Mouse (Mus musculus) E14TG2a.4 (cell line): ENCODE measurements around the gene Ophn1.

ENCODE experiments used
- H3K27me3 ChIP-seq: 2 replicates; pipeline ENCODE4 v1.6.1; 2014; ENCODE audit warnings: low read length, control low read depth; ENCODE audit not compliant: insufficient read depth
- H3K36me3 ChIP-seq: 2 replicates; pipeline ENCODE4 v1.6.1; 2014; ENCODE audit warnings: low read length, control low read depth; ENCODE audit not compliant: insufficient read depth
- H3K4me1 ChIP-seq: replicated peaks from 2 replicates; pipeline ENCODE4 v1.6.1; 2014; ENCODE audit warnings: low read depth, low read length, control low read depth
- H3K4me3 ChIP-seq: replicated peaks from 2 replicates; pipeline ENCODE4 v1.5.1; 2014; ENCODE audit warnings: mild to moderate bottlenecking, low read length
- H3K9me3 ChIP-seq: 2 replicates; pipeline ENCODE4 v1.6.1; 2014; ENCODE audit warnings: low read length, control low read depth
- CTCF ChIP-seq: conservative IDR thresholded peaks from 2 replicates; pipeline ENCODE4 v1.5.1; 2014; ENCODE audit warnings: low read length
- NANOG ChIP-seq: IDR thresholded peaks from 2 replicates; pipeline ENCODE4 v1.6.1; 2014; ENCODE audit warnings: borderline replicate concordance, low read length, mixed read lengths
- POU5F1 ChIP-seq: IDR thresholded peaks from 2 replicates; pipeline ENCODE4 v1.6.1; 2014; ENCODE audit warnings: low read length, borderline replicate concordance

Ophn1 gene

GRCm38 (mm10) chrX:98751279-98751817, 139.5 kb downstream of the Ophn1 start:
- Histone ChIP-seq H3K9me3 (no peaks in the 10 kb centered on the region), H3K4me3 (no peak overlapping the region), H3K4me1 (no peaks in the 10 kb centered on the region), H3K27me3 (no peaks in the 10 kb centered on the region), H3K36me3 (no peaks in the 10 kb centered on the region)
- TF ChIP-seq POU5F1 (no peak), NANOG (no peak), CTCF (no peak)

GRCm38 (mm10) chrX:98736758-98737157, 154.1 kb downstream of the Ophn1 start:
- Histone ChIP-seq H3K4me1 (no peaks in the 10 kb centered on the region), H3K36me3 (no peaks in the 10 kb centered on the region), H3K27me3 (no peaks in the 10 kb centered on the region), H3K4me3 (no peak overlapping the region), H3K9me3 (peaks cover 16% of the 10 kb centered on the region; the same call in 1 of the 2 replicates)
- TF ChIP-seq CTCF (no peak), NANOG (no peak), POU5F1 (no peak)

- H3K9me3 ChIP-seq: no peaks in the 10 kb centered on the region
- H3K4me1 ChIP-seq: no peaks in the 10 kb centered on the region
- H3K27me3 ChIP-seq: no peaks in the 10 kb centered on the region
- TF ChIP-seq POU5F1: no peak
- no peak for TF ChIP-seq NANOG
- no peak for TF ChIP-seq CTCF
- H3K36me3 ChIP-seq: no peaks in the 10 kb centered on the region
- no peak overlapping the region for H3K4me3 ChIP-seq
Measured at GRCm38 (mm10) chrX:98722991-98723390, 167.8 kb downstream of the Ophn1 start.

DNA sequence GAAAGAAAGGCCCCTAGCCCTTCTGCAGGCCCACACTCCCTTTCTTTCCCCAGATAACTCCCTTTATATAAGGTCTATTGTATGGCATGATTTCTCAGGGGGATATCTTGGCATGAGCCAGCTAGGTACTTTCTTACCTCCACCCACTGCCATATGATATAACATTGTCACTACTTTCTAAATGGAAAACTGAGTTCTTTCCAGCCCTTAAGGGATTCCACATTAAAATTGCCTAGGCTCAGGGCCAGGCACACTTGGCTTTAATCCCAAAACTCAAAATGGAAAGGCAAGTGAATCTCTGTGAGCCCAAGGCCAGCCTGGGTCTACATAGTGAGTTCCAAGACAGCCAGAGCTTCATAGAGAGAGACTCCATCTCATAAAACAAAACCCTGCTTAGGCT, 183.1 kb downstream of the Ophn1 start:
- Histone ChIP-seq H3K27me3 (no peaks in the 10 kb centered on the region), H3K4me3 (no peak overlapping the region), H3K9me3 (no peaks in the 10 kb centered on the region), H3K4me1 (no peaks in the 10 kb centered on the region), H3K36me3 (no peaks in the 10 kb centered on the region)
- no peak for TF ChIP-seq POU5F1

GRCm38 (mm10) chrX:98701635-98702034, 189.2 kb downstream of the Ophn1 start:
- Histone ChIP-seq H3K4me3 (no peak overlapping the region), H3K9me3 (no peaks in the 10 kb centered on the region), H3K27me3 (no peaks in the 10 kb centered on the region), H3K4me1 (no peaks in the 10 kb centered on the region), H3K36me3 (no peaks in the 10 kb centered on the region)
- TF ChIP-seq CTCF (peak; percentile 57), POU5F1 (no peak), NANOG (no peak)

GRCm38 (mm10) chrX:98682603-98683002, 208.2 kb downstream of the Ophn1 start:
- TF ChIP-seq NANOG (no peak), CTCF (no peak), POU5F1 (no peak)
- no peak overlapping the region for H3K4me3 ChIP-seq

DNA sequence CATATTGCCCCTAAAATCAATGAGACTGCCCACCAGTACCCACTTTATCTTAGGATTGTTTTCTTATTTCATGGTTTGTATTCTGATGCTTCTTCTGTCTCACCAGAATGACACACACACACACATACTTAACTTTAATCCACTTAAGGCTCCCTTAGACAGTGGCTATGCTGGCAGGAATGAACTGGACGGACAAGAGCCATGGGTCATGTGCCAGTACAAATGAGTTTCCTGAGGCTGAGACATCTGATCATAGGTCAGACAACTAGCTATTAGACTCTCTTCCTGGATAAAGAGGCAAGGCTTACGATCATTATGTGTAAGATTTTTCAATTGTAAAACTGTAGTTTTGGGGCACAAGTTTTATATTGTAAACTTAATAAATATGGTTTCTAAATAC, 209.5 kb downstream of the Ophn1 start:
- H3K4me1 ChIP-seq: no peaks in the 10 kb centered on the region
- no peak overlapping the region for H3K4me3 ChIP-seq
- TF ChIP-seq POU5F1 (no peak), CTCF (no peak), NANOG (no peak)
- H3K9me3 ChIP-seq: no peaks in the 10 kb centered on the region
- H3K27me3 ChIP-seq: no peaks in the 10 kb centered on the region
- H3K36me3 ChIP-seq: no peaks in the 10 kb centered on the region

More at GRCm38 (mm10) chrX:98682603-98683002, 208.2 kb downstream of the Ophn1 start:
- no peaks in the 10 kb centered on the region for H3K9me3 ChIP-seq
- no peaks in the 10 kb centered on the region for H3K36me3 ChIP-seq
- no peaks in the 10 kb centered on the region for H3K27me3 ChIP-seq
- H3K4me1 ChIP-seq: no peaks in the 10 kb centered on the region

DNA sequence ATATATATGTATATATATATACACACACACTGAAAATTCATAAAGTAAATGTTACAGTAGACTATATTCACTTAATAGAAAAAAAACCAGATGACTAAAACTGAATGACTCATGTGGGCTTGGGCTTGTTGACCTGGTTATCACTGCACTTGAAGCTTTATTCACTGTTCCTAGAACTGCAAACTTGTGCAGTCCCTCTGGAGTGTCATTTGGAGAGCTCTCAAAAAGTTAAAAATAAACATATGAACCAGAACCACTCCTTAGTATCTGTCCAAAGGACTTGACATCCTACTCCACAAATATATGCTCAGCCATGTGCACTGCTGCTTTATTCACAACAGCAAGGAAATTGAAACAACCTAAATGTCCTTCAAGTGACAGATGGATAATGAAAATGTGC, 219.8 kb downstream of the Ophn1 start:
- Histone ChIP-seq H3K9me3 (no peaks in the 10 kb centered on the region), H3K4me3 (no peak overlapping the region), H3K36me3 (no peaks in the 10 kb centered on the region), H3K4me1 (no peaks in the 10 kb centered on the region), H3K27me3 (no peaks in the 10 kb centered on the region)
- no peak for TF ChIP-seq NANOG

- no peaks in the 10 kb centered on the region for H3K36me3 ChIP-seq
- no peaks in the 10 kb centered on the region for H3K4me1 ChIP-seq
- TF ChIP-seq NANOG (no peak), CTCF (no peak), POU5F1 (no peak)
- no peak overlapping the region for H3K4me3 ChIP-seq
- no peaks in the 10 kb centered on the region for H3K27me3 ChIP-seq
- H3K9me3 ChIP-seq: no peaks in the 10 kb centered on the region
Measured at GRCm38 (mm10) chrX:98651431-98651830, 239.4 kb downstream of the Ophn1 start.

GRCm38 (mm10) chrX:98628666-98629404, 262.0 kb downstream of the Ophn1 start:
- H3K4me1 ChIP-seq: no peaks in the 10 kb centered on the region
- TF ChIP-seq POU5F1 (no peak), CTCF (no peak), NANOG (no peak)
- no peaks in the 10 kb centered on the region for H3K36me3 ChIP-seq

More at GRCm38 (mm10) chrX:98628666-98629404, 262.0 kb downstream of the Ophn1 start:
- Histone ChIP-seq H3K27me3 (no peaks in the 10 kb centered on the region), H3K9me3 (no peaks in the 10 kb centered on the region), H3K4me3 (no peak overlapping the region)
